Mouse (Mus musculus) cerebellum, adult 9-11 months (tissue): ENCODE data around the gene Ier5.

Source experiments
- DNase-seq: peaks from one replicate; pipeline ENCODE4 v3.0.0; 2022

Ier5 gene

DNA sequence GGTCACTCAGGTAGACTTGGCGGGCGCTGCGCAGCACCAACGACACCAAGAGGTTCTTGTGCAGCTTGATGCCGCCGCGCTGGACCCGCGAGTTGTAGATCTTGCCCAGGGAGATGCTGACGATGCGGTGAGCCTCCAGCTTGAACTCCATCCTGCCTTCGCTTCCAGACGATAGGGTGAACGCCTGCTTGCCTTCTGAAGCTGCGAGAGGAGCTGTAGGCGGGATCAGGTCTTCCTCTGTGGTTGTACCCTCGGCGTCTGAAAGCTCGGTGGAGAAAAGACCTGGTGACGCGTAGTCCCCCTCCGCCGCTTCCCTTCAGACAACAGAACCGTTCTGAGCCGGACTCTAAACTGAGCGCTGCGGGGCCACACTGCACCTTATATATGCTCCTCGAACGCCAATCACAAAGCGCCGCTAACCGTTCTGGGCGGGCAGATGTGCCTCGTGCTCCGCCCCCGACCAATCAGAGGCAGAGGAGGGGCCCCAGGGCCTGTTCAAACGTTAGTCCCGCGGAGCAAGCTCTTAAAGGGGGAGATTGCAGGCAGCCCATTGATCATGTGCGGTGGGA, at the start of gene Ier5:
Ier5 (minus strand) TSS at position 357 of the 569 bp plus-strand sequence.
- DNase-seq, result peak; percentile 97

DNA sequence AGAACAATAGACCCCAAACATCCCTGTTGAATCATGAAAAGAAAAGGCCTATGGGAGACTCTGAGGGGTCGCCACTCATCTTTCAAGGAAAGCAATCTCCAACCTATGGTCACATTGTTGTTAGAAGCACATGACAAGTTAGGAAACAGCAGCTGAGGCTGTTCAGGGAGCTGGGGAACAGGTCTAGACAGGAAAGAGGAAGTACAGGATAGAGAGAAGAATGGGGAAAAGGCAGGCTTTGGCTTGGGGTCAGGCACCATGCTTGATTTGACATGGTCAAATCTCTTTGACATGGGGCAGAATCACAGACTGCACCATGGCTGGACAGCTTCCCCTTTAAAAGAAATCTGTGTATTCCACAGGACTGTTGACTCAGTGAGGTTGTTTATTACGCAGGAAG, 47.8 kb upstream of the Ier5 start:
- DNase-seq, result no peak

DNA sequence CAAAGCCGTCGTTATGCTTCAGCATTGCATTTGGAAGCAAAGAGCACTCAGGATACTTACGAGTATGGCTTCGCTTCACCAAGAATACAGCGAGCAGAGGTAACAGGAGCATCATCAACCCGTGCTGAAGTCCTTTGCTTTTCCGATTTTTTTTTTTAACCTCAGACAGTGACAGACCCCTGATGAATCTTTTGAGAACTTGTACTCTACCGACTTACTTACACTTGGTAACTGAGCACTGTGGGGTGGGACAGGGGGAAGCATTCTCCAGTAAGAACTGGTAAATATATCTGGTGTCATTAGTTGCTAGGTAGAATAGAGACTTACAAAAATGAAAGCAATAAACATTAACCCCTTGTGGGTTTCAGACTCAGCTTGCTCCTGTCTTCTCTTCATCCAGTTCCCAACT, 47.1 kb upstream of the Ier5 start, which contains the start of gene Mr1:
Mr1 (minus strand) TSS at position 243 of the 409 bp plus-strand sequence.
- peak; percentile 30 for DNase-seq

DNA sequence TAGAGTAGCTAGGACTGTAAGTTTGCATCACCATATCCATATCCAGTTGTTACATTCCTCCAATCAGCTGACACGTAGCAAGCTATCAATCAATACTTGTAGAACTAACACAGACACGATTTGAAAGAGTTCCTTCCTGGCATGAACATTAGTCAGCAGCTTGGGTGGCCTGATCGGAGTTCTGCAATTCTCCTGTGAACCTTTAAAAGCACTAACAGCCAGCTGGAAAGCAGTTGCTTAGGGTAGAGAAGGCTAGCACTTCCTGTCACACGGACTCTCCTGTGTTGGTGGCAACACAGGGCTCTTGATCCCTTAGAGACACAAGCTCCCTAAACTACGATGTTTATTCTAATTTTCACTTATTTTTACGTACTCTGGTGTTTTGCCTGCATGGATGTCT, 46.2 kb upstream of the Ier5 start:
- DNase-seq, result no peak

DNA sequence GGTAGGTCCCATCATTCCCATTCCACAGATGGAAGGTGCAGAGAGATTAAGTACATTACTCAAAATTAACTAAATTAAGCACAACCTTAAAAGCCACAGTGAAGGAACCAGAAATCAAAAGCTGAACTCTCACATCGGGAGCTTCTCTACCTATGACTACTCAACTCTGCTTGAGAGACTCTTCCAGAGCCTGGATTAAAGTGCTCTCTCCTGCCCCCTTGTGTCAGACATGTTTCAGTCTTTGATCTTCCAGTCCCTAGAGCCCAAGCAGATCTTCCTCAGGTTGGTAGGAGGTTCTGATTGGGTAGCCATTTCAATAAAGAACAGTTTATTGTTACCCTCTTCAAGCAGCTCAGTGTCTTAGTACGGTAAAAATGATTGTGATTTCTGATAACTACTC, 40.6 kb upstream of the Ier5 start:
- peak; percentile 77 for DNase-seq

DNA sequence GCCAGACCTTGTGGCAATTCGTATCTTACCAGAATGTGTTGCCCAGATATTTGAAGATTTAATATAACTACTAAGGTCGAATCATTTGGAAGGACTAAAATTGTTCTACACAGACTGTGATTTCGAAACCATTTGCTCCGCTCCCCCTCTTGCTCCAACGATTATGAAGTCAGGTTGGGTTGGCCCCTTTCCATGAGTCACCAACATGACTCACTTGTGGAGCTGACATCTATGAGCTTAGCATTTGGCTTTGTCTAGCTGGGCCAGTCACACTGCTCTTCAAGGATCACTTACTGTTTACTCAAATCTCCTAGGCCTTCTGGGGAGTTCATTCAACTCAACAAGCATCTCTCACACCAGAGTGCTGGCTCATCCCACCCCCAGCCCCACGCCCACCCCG, 39.4 kb upstream of the Ier5 start:
- no peak for DNase-seq

DNA sequence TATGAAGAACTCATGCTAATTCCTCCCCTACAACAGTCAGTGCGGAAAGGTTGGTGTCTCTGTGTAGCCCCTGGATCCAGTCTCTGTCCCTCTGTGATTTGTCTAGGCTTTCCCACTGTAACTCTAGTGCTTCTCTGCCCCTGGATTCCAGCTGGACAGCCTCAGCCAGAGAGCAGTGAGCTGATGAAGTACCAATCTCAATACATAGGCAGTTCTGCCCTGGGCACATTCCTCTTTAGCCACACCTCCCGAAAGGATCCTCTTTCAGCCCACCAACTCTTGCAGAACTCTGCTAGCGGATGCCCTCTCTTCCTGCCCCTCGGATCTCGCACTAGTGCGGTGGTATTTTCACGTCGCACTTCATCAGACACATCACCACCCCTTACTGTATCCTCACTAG, 35.4 kb upstream of the Ier5 start:
- DNase-seq, result no peak

DNA sequence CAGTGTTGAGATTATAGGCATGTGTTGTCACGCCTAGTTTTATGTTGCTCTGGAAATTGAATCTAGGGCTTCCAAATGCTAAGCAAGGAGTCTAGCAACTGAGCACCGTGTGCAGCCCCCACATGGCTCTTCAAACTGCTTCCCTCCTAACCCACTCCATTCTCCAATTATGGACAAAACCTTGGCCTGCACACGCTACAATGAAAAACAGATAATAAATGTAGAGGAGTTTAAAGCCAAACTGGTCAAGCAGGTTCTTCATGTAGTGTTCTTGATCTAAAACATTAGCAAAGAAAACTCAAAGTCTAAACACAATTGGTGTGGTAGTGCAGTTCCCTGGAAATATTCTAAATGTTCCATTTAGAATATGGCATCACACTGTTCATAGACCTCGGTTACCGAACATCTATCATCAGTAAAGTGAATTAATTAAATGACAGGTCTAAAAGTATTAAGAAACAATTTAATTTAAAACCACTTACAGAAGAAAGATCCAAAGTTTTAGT, 28.0 kb upstream of the Ier5 start:
- no peak for DNase-seq

DNA sequence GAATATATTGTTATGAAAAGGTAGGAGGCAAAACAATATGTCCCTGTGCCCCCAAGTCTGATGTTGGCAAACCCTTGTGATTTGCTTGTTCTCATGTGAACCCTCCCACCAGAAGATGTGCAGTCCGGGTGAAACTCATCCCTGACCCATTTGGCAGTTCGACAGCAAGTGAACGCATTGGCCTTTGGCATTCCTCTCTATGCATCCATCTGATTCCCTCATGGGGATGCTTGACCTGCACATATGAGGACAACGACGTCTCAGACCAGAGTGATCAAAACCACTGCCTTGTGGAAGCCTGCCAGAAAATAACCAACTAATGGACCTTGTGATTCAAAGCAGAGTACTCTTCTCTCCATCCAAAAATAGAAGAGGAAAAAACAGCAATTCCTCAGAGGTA, 27.3 kb upstream of the Ier5 start:
- no peak for DNase-seq

DNA sequence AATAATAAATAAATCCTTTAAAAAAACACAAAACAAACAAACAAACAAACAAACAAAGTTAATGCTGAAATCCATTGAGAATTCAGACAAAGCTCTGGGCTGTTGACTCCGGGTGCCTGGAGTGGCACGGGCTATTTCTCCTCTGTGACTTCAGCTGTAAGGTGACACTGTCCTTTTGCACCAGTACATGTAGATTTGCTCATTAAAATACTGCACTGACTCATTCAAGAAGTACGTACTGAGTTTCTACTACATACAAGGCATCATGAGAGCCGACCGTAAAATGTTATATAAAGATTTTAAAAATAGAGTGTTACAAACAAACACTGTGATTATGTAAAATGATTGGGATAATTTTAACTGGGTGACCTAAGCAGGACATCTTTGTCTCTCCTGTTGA, 25.0 kb upstream of the Ier5 start:
- no peak for DNase-seq

DNA sequence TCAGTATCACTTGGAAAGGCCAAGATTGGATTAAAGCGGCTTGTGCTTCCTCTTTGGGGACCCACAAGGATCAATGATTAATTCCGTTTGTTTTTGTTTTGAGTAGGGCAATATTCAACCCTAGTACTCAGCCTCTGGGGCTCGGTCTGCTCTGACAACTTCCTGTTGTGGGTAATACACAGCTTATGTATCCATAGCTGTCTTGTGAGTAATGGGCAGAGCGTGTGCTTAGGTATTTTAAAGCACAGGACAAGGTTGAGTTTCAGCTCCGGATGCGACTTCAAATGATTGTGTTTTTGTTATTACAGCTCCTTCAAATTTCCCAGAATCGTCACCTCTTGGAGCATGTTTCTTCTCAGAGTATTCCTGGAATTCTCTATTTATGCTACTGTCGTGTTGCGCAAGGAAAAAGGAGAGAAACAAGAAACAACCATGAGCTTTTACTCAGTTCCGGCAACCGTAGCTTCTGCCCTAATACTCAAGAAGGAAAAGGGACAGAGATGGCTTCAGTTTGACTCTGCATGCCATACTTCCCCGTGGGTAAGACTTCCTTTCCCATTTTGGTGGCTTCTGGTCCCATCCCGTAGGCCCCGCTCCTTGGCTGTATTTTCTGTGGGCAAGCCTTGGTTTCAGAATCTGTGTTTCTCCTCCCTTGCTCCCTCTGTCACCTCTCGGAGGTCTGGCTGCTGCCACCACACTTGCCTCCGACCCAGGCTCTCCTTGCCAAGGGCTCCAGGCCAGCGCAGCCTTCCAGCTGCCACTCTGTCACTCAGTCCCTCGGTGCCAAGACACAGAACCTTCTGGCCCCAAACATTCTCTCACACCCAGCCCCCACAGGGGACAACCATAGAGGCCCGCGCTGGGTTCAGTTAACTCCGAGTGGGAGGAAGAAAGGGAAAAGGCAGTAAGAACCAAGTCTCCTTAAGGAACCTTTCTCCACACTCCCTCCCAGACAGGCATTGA, 22.8 kb upstream of the Ier5 start:
- peak; percentile 89 for DNase-seq

DNA sequence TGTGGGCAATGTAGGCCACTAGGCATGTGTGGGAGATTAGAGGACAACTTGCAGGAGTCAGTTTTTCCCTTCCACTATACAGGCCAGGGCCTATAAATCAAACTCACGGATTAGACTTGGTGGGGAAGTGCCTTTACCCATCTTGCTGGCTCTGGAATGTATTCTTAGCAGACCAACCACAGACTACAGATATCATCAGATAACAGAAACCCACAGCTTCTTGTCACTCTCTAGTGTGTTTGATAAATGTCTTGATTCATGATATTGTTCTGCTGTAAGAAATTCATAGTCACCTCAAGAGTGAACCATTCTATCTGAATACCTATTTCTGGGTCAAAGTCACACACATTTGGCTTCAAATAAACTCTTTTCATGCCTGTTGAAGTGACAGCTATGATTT, 20.3 kb upstream of the Ier5 start:
- no peak for DNase-seq

DNA sequence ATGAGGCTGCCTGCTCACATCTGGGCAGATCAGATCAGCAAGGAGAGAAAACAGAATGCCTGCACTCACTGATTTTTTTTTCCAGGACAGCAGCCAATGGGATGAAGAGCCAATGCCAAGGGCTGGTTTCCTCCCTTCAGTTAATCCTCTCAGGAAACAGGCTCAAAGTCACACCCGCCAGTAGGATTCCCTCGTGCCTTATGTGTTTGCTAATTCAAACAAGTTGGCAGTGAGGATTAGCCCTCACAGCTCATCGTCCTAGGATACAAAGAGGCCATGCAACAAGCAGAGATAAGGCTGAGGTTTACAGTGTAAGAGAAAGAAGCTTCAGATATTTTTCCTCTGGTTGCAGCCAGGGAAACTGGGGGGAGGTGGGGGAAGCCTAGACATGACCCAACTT, 14.5 kb upstream of the Ier5 start:
- no peak for DNase-seq

DNA sequence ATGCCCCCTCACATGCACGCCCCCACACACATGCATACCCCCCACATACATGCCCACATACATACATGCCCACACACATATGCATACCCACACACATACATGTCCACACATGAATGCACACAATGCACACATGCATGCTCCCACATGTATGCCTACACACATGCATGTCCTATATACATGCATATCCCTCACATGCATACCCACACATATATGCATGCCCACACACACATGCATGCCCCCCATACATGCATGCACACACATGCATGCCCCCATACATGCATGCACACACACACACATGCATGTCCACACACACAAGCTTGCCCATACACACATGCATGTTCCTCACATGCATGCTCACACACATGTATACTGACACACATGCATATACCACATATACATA, 13.4 kb upstream of the Ier5 start:
- DNase-seq, result no peak

DNA sequence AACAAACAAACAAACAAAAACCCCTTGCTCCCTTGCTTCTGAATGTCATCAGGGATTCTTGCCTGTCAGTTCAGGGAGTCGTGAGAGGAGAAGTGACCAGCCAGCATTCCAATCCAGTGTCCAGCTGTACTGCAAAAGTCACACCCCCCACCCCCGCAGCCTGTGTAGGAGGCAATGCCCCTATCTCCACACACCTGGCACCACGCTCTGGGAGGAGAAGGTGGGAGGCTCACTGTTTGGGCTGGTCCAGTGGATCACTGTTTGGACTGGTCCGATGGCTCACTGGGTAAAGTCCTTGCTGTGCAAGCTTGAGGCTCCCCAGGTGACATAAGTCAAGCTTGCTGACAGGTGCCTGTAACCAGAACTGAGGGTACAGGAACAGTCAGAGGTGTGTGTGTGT, 12.7 kb upstream of the Ier5 start:
- no peak for DNase-seq

DNA sequence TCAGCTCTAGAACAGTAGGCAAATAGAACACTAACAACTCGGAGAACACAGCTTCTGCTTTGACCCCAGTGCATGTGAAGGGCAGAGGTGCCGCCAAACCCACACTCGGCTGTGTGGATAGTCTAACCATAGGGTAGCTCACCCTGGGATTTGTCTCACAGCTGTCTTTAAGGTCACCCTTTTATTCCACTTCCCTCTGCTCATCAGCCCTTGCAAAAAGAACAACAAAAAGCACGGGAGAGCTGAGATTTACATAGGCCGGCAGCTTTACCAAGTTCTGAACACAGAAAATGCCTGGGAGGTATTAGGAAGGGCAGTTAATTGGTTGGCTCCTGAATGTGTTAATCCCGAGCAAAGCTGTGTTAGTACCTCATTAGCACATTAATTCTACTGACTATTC, 12.1 kb upstream of the Ier5 start:
- DNase-seq, result no peak

DNA sequence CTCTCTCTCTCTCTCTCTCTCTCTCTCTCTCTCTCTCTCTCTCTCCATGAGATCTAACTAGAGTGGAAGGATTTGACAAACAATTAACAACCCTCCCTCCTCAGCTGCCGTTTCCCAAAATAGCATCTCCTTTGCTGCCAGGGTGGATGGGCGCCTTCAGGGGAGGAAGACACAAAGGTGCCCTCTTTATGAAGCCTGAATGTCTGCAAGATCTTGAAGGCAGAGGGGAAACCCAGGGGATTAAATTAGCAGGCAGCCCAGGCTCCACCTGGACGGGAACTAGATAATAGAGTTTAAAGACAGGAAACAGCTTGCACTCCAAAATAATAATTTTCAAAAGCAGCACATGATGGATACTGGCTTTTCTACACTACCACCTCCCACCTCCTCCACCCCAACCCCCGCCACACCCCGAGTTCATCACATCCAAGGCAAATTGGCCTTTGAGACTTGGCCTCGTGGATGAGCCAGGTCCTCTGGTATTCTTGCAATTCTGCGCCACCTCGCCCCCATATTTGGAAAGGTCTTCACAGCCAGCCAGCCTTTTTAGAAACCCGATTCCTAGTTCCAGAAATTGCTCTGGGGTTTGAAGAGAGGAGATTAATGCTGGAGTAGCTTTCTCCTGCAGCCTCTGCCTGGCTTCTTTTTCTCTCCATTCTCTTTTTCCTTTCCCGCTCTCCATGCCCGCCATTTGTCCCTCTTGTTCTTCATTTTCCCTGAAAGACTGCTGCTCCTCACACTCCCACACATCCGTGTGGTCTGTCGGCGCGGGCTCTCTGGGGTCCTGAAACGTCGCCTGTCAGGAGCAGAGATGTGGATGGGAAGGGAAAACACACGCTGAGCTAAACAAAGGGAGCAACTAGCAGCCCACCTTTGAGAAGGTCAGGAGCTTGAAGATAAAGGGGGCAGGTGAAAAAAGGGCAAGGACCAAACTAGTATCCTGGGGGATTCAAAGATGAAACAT, 10.2 kb upstream of the Ier5 start:
- DNase-seq, result no peak

DNA sequence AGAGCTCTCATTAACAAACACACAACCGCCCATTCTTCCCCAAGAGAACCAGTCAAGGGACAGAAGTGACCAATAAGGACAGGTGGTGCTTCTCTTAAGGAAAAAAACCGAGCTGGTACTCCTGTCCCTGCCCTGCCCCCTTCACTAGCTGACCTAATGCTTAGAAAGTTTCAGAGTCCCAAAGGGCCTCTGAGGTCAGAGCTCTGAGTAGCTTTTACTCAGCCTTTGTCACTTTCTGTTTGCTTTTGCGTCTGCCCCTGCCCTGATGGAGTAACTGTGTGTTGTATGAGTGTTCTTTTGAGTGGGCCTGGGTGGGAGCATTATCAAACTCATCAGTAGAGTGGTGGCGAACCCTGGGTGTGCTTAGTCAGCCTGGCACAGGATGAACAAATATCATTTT, 9.0 kb upstream of the Ier5 start:
- no peak for DNase-seq

DNA sequence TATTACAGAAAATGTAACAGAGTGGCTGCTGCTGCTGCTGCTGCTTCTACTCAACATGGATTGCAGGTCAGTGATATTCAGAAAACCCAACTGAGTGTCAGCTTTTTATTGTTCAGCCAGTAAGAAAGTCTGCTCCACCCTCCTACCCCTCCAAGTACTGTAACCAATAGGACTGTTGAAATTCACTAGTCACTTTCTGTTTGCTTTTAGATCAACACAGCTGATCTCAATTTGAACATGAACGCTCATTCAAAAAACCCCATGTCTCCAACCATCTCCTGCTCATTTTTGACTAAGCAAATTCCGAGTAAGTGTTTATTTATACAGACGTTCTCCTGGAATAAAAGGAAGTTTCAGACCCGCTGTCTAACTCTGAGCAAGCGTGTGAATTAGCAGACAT, 8.4 kb upstream of the Ier5 start:
- DNase-seq, result no peak

DNA sequence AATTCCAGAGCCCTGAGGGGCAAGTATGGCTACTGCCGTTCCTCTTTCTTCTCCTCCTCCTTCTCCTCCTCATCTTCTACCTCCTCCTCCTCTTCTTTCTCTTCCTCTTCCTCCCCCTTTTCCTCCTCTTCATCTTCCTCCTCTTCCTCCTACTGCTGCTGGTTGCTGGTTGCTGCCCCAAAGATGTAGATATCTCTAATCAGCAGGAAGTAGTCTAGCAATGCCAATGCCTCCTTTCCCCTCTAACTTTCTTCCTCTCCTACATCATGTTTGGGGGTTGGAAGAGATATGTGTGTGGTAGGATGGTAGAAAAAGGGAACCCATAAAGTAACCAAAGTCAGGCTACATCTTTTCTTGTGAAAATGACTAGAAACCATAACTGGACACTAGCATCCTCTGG, 6.9 kb upstream of the Ier5 start:
- no peak for DNase-seq

DNA sequence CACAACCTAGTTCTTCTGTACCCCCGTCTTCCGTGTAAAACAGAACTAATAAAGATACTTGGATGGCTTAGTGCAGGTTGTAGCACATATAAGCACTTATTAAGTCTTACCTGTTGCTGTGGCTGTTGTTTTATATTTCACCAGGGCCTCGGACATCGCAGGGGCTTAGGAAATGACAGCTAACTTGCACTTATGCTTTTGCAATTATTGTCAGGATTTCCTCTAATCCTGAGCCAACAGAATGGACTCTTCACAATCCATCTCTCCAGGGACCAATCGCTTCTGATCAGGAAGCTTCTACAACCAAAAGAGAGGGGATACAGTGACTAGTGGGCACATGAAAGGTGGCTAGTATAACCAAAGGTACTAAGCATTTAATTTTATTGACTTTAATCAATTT, 4.6 kb upstream of the Ier5 start:
- no peak for DNase-seq

DNA sequence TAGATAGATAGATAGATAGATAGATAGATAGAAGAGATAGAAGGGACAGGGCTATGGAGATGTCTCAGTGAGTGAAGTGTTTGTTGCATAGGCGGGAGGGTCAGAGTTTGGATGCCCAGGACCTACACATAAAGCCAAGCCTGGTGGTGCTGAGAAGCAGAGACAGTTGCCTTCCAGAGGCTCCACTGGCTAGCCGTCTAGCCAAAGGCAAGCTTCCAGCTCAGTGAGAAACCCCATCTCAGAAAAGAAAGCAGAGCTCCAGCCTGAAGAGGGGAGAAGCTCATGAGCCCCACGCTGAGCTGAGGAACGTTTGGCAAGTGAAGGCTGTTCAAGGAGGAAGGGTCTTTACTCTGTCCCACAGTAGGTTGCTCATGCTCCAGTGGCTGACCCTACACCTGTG, 3.2 kb upstream of the Ier5 start:
- no peak for DNase-seq
